Mouse (Mus musculus): Measurements from ENCODE around the gene Nrxn3.

- TF ChIP-seq POLR2A (IDR thresholded peaks at IDR 0.05; ENCODE audit: low read depth, low read length), result no peak
- TF ChIP-seq CTCF (IDR thresholded peaks at IDR 0.05; ENCODE audit: borderline replicate concordance, insufficient read depth, low read length), result no peak
Measured at GRCm38 (mm10) chr12:89211608-89212007, 488.9 kb downstream of the Nrxn3 start.
